Mouse (Mus musculus) liver, adult (tissue): ENCODE data around the gene Pmfbp1.

ENCODE experiments used
- GATA4 ChIP-seq: IDR thresholded peaks from 2 replicates; pipeline ENCODE4 v1.6.1; 2014; ENCODE audit warnings: mild to moderate bottlenecking, low read length; ENCODE audit not compliant: insufficient replicate concordance

The Pmfbp1 gene

DNA sequence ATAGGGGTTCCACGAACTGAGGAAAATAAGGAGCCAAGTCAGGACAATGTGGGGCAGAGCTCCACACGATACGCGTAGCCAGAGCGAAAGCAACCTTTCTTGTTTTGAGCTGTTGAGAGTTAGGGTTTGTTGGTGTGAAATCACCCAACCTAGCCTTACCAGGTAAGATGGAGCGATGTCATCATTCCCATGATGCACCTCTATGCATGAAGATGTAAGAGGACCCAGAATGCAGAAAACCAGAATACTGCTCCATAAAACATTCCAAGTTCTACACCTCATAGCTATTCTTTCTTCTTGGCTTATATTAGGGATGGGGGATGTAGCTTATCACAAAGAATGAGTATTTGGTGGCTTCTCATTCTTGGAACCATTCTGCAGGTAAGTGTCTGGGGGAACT lies at the start of gene Pmfbp1:
Gene Pmfbp1 (plus strand): TSS at position 301 of the 400 bp plus-strand sequence.
- no peak for TF ChIP-seq GATA4

DNA sequence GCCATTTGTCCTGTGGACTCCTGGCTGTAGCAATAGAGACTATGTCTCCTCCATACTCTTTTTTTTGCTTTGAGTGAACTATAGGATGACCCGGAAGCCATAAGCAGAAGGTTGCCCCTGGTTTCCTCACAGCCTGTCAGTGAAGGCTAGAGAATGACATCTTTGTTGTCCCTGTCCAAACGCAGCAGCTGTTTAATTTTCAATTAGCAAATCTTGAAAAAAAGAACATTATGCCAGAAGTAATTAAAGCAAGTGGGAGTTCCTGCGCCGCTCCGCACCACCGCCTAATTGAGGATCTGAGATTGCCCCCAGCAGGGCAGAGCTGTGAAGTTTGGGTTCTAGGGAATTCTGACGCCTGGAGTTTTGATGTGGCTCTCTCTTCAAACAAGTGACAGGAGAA lies 42.8 kb upstream of the Pmfbp1 start:
- no peak for TF ChIP-seq GATA4

DNA sequence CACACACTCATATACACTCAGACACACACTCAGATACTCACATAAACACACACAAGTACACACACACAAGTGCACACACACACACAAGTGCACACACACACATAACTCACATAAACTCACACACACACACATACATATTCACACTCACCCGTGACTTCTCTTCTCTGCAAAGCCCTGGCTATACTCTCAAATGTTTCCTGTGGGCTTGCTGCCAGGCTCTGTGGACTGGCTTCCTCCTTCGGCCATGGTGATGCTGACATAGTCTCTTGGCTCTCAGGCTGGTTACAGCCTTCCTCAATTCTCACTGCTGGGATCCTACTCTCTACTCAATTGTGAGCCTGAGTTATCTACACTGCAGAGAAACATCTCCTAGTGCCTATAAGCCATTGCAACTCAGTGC lies 38.7 kb upstream of the Pmfbp1 start:
- TF ChIP-seq GATA4, result no peak

DNA sequence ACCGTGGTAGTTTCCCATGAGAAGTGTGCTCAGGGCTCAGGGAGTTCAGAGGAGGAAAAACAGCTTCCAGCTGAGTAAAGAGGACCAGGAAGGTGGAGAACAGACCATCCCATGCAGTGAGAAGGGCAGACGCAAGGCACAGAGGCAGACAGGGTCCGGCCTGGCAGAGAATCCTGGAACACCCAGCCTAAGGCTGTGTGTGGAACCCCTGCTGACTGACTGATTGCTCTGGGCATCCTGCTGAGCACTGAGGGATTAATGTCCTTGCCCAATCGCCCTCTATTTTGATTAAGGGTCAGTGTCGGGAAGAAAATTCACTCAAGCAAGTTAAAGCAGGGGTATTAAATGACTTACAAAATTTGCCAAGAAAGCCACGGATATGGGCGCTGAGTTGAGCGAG lies 36.4 kb upstream of the Pmfbp1 start:
- TF ChIP-seq GATA4, result no peak

DNA sequence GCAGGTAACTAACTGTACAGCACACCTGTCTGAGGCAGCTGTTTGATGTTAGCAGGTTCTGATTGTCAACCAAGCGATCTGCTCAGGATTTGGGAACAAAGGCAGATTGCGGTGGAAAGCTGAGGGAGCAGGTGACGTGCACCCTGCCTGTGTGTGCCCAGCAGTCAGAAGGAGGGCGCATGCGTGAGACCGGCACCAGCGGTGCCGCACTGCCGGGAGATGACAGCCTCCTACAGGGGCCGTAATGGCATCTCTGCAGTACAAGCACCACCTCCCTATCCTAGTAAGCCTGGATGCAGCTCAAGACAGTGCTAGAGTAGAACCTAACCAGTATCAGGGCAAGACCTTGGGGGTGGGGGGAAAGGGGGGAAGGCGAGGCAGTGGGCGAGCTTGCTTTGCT lies 35.2 kb upstream of the Pmfbp1 start:
- no peak for TF ChIP-seq GATA4

DNA sequence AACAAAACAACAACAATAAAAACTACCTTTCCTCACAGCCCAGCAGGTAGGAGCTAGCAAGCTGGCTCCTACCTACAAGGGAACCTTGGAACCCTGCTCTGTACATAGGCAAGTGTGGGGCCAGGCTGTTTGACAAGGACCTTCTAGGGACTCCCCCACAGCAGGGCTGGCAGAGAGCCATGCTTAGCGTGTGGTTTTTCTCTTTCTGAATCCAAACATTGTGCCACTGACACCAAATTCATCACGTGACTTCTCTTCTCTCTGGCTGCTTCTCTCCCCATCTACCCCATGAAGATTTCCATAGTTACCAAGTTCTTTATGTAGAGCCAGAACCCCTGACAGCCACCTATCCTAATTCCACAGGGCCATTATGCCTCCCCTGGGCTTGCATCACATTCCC lies 30.8 kb upstream of the Pmfbp1 start:
- TF ChIP-seq GATA4, result no peak

DNA sequence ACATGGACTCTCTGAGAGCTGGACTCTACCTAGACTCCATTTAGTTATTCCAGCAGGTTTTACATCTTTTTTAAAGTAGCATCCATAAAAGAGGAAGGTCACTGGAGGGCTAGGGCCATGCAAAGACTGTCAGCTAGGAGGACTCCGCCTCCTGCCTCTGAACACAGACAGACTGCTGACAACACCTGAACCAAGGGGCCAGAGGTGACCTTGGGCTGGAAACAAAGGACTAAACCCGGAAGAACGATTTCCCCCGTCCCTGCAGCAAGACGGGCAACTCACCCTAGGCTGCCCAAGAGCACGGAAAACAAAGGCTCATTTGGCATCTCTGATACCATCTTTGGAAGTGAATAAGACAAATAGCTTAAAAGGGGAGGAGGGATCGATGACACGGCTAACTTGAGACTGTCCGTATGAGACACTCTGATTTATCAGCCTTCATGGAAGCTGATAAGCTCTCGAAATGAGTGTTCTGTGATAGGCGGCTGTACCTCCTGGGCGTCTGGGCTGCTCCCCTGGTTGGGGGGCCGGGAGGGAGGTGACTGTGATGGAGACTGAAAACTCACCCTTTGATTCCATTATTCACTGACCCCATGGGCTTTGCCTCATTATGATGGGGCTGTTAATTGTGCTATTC lies 30.0 kb upstream of the Pmfbp1 start:
- TF ChIP-seq GATA4, result no peak

DNA sequence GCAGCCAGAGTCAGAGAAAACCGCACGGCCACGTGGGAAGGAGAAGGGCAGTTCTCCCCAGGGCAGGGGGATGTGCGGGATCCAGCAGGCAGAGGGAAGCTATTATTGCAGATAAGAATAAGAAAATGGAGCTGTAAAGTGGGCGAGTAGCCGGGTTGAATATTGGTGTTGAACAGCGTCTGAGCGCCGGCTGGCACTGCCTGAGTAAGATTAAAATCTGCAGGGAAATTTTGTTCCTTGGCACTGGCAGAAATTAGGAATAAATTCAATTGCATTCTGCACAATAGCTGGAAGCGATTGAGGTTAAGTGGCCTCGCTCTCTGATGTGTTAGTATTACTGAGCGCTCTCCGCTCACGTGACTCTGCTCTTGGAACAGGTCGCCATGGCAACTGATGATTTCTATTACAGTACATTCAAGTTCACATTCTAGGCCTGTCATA lies 29.4 kb upstream of the Pmfbp1 start:
- TF ChIP-seq GATA4, result no peak

DNA sequence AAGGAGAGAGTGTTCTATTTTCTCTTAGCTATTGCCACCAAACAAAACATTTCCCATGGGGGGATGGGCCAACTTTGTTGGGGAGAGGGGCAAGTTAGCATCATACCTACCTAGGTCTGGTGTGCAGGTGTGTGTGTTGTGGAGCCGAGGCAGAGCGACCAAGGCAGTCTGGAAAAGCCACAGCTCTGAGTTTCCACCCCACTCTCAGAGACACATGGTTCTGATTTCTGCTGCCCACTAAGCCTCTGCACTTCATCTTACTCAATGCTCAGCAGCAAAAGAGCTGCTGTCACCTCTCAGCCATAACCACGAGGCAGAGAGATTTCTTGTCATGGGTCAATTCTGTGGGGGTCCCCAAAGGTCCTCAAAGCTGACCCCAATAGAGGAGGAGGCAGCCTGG lies 28.8 kb upstream of the Pmfbp1 start:
- TF ChIP-seq GATA4, result no peak

DNA sequence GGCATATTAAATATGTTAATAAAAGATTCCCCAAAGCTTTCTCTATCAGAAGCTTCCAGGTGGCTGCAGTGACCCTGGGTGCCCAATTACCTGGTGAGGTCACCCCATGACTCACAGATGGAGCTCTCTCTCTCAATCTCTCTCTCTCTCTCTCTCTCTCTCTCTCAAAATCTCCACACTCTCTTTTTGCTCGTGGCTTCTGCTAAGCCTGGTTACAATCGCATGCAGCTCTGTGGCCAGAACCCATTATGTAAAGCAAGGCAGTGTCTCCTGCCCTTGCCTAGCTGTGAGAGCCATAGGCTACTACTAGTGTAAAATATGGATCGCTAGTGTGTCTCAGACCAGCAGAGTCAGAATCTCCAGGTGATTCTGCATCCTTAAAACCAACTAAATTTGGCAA lies 28.1 kb upstream of the Pmfbp1 start:
- no peak for TF ChIP-seq GATA4

DNA sequence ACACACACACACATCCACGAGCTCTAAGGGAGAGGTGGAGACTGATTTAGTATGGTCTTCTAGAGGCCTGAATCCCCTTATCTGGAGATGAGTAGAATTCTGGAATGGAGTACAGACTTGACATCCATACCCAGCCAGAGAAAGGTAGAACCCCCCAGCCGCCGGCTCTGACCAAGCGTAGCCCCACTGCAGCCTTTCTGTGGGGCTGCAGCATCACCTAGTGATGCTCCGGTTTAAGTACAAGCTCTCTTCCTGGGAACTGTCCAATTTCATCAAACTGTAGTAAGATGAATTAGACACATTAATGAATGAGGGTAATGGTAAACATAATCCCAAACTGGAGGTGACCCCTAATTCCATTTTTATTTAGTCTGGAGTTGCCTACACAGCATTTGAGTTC lies 26.3 kb upstream of the Pmfbp1 start:
- no peak for TF ChIP-seq GATA4

DNA sequence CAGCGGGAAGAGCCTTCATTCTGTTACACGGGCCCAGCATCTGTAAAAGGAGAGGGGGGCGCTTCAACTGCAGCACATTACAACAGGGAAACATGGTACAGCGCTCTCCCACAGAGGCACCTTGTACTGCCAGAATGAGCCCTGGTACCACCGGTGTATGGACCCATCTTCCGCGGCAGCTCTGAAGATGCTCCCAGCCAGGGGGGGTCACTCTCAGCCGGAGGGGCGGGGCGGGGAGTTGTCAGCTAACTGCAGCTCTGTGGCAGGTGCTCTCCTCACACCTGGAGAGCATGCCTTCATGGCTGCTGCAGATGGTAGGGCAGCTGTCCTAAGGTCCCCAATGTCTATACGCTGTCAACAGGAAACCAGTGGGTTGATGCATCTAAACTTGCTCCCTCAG lies 25.7 kb upstream of the Pmfbp1 start:
- TF ChIP-seq GATA4, result no peak

DNA sequence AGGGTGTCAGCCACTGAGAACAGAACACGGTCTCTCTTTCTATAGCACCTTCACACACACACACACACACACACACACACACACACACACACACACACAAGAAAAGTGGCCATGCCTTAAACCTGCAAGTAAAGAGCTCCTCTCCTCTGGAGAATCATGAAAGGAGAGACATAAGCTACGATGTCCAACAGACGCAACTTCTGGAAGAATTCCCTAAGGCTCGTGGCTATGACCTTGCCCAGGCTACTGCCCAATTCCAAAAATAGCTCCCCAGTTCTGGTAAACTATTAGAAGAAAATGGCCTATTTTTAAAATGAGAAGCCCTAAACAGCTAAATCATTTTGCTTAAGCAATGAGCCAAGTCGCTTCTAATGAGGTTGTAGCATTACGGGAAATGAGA lies 22.0 kb upstream of the Pmfbp1 start:
- TF ChIP-seq GATA4, result no peak

DNA sequence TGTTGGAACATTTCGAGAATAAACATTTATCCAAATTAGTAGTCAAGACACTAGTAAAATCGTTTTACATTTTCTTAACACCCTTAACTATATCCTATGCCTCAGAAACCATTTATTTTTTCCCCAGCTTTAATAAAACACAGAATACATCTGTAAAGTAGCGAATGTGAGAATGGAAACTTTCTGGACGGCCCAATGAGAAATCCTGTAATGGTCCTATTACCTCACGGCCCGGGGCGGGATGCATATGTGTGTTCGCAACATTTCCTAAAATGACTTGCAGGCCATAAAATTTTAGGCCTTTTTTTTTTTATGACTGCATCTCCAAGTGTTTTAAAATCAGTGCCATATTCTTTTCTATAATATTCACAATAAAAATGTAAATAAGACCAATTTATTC lies 21.4 kb upstream of the Pmfbp1 start:
- no peak for TF ChIP-seq GATA4

DNA sequence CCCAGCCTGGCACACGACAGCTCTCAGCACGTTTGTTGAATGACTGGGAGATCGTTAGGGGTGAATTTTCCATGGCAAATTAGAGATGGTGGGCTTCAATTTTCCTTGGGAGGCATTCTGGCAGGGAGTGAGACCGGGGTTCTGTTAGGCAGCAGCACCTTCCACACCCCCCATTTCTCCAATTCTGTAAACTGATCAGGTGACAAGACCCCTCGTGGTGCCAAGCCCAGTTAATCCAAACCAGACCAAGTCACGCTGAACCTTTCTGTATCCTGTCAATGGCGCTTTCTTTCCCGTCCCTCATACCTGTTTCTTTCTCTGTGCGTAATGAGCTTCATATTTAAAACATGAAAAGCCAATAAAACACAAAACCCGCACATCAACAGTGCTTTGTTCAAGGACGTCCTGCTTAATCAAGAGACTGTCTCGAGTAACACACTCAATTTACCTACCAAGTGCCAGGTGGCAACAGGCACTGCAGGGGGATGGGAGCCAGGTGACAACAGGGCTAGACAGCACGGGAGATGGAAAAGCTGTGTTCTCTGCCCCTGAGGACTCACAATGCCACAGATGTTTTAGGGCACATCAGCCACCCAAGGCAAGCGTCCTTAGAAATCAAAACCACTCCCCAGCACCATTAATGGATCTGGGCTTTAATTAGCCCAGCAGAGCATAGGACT lies 19.2 kb upstream of the Pmfbp1 start:
- TF ChIP-seq GATA4, result no peak

DNA sequence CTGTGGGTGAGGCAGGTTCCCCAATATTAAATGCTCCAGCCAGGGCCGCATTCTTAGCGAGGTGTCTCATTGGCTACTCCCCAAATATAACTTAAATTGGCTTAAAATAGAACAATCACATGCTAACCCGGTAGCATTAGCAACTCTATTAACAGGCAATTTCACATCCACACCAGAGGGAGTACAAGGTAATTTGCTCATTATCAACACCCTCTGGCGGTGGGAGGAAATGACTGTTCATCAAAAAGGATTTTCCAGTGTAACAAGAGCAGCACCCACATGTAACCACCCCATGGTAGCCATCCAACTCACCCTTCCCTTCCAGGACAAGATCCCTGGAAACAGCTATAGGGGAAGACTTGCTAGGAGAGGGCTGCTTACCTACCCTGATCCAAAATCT lies 18.4 kb upstream of the Pmfbp1 start:
- no peak for TF ChIP-seq GATA4

DNA sequence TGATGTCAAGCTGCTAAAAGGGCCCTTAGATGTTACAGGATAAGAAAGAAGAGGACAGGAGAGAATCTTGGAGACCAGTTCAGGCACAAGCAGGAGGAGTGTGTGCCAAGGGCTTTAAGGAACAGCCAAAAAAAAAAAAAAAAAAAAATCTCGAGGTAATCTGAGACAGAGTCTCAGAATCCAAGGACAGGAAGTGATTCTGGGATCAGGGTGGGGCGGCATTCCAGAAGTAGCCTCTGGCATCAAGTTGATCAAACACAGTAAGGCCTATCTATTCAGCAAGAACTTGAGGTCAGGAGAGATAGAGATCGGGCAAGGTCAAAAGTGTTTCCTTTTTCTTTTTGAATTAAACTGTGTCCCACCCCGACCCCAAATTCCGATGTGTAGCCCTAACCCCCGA lies 15.2 kb upstream of the Pmfbp1 start:
- TF ChIP-seq GATA4, result no peak
